Mouse (Mus musculus) urinary bladder, postnatal 14 days (tissue): ENCODE results near the gene Slc1a2.
A peak's percentile ranks its signal among the peaks of the same experiment; 100 is the strongest.

Source experiments
- DNase-seq: peaks from one replicate; pipeline ENCODE4 v3.0.0; 2021; ENCODE audit warnings: low spot score

The Slc1a2 gene

GRCm38 (mm10) chr2:102764602-102765374 lies 106.3 kb downstream of the Slc1a2 start:
- DNase-seq = no peak

GRCm38 (mm10) chr2:102768267-102768666 lies 109.8 kb downstream of the Slc1a2 start:
- no peak for DNase-seq

GRCm38 (mm10) chr2:102771304-102771703 lies 112.8 kb downstream of the Slc1a2 start:
- no peak for DNase-seq

- no peak for DNase-seq
Measured at GRCm38 (mm10) chr2:102772276-102772675, 113.8 kb downstream of the Slc1a2 start.

GRCm38 (mm10) chr2:102774700-102775099 lies 116.2 kb downstream of the Slc1a2 start:
- DNase-seq = no peak

GRCm38 (mm10) chr2:102775561-102775960 lies 117.1 kb downstream of the Slc1a2 start:
- DNase-seq = no peak

GRCm38 (mm10) chr2:102778208-102778607 lies 119.7 kb downstream of the Slc1a2 start:
- DNase-seq = no peak

- DNase-seq = no peak
Measured at GRCm38 (mm10) chr2:102782751-102783150, 124.3 kb downstream of the Slc1a2 start.

- DNase-seq = no peak
Measured at GRCm38 (mm10) chr2:102785696-102786095, 127.2 kb downstream of the Slc1a2 start.

- no peak for DNase-seq
Measured at GRCm38 (mm10) chr2:102791641-102792040, 133.2 kb downstream of the Slc1a2 start.

GRCm38 (mm10) chr2:102792804-102793203 lies 134.3 kb downstream of the Slc1a2 start:
- DNase-seq = no peak

- no peak for DNase-seq
Measured at GRCm38 (mm10) chr2:102795034-102795433, 136.6 kb downstream of the Slc1a2 start.

- DNase-seq = no peak
Measured at GRCm38 (mm10) chr2:102798149-102798548, 139.7 kb downstream of the Slc1a2 start.

- DNase-seq = no peak
Measured at GRCm38 (mm10) chr2:102801899-102802298, 143.4 kb downstream of the Slc1a2 start.

GRCm38 (mm10) chr2:102804109-102804508 lies 145.7 kb downstream of the Slc1a2 start:
- DNase-seq = no peak

- DNase-seq = no peak
Measured at GRCm38 (mm10) chr2:102805283-102805682, 146.8 kb downstream of the Slc1a2 start.

GRCm38 (mm10) chr2:102805761-102806496 lies 147.5 kb downstream of the Slc1a2 start:
- no peak for DNase-seq

- DNase-seq = no peak
Measured at GRCm38 (mm10) chr2:102807633-102808032, 149.2 kb downstream of the Slc1a2 start.

- DNase-seq = no peak
Measured at GRCm38 (mm10) chr2:102809436-102809835, 151.0 kb downstream of the Slc1a2 start.

GRCm38 (mm10) chr2:102812756-102813155 lies 154.3 kb downstream of the Slc1a2 start:
- DNase-seq = no peak

GRCm38 (mm10) chr2:102815289-102815809 lies 156.9 kb downstream of the Slc1a2 start:
- DNase-seq = peak; percentile 11

- peak; percentile 15 for DNase-seq
Measured at GRCm38 (mm10) chr2:102820225-102820711, 161.8 kb downstream of the Slc1a2 start.

GRCm38 (mm10) chr2:102820790-102821189 lies 162.3 kb downstream of the Slc1a2 start:
- no peak for DNase-seq
